Mouse (Mus musculus): Measurements from ENCODE around the gene Plgrkt. TPM values are rescaled to one million over a fixed set of nuclear protein-coding genes. Genes with fewer than 3 reads are reported as not detected.

Gene Plgrkt
- polyA plus RNA-seq, 1 experiment from 2014 or later: 92.1 TPM

DNA sequence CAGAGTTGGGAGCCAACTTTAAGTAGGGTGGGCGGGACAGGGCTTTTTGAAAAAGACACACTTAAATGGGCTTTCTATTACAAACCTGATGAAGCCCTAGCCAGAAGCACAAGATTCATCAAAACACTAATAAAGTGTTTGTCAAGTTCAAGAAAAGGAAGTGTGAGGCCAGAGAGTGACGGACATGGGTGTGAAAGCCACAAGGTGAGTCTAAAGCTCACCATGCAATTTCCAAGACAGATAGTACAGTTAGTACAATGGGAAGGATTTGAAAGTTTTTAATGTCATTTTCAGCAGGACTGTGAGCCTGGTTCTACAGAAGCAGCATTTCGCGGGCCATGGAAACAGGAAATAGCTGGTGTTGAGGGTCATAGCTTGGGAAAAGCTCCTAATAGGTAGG, 32.6 kb upstream of the Plgrkt start:
- H3K4me2 ChIP-seq: no peak overlapping the region
- H3K9me3 ChIP-seq: peaks cover 17% of the 10 kb centered on the region
- H3K9ac ChIP-seq: no peak overlapping the region
- no peak overlapping the region for H3K4me3 ChIP-seq
- 92% methylated on average over 4 of the region's 4 CpGs for WGBS
- no peak overlapping the region for H3K27ac ChIP-seq
- ATAC-seq (ENCODE audit: low FRiP score): no peak
- H3K27me3 ChIP-seq: no peaks in the 10 kb centered on the region
- peaks cover 7% of the 10 kb centered on the region; the same call in 1 of the 2 replicates for H3K4me1 ChIP-seq (replicated peaks)
- H3K36me3 ChIP-seq: no peaks in the 10 kb centered on the region

DNA sequence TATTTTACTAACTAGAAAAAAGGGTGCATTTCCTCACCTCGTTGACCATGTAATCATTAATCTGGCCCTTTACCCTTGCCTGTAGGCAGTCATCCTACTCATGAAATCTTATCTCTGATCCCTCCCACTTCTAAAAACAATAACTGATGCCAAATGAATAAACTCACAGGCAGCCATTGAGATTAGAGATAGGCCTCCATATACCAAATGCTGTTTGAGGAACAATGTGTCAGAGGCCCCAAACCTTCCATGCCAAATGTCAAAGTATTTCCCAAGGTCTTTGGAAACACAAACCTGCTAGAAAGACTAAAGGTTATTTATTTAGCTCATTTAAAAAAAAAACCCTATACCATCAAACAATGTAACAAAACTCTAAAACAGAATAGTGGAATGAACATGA, 29.2 kb upstream of the Plgrkt start:
- ATAC-seq (ENCODE audit: low FRiP score): no peak
- WGBS: 73% methylated on average over 1 of the region's 1 CpGs
- Histone ChIP-seq H3K9ac (no peak overlapping the region), H3K4me3 (no peak overlapping the region), H3K27me3 (no peaks in the 10 kb centered on the region), H3K36me3 (no peaks in the 10 kb centered on the region), H3K4me2 (no peak overlapping the region), H3K4me1 (replicated peaks) (no peaks in the 10 kb centered on the region), H3K27ac (no peak overlapping the region), H3K9me3 (peaks cover 16% of the 10 kb centered on the region)

GRCm38 (mm10) chr19:29394721-29395120, 27.5 kb upstream of the Plgrkt start:
- Histone ChIP-seq H3K4me3 (no peak overlapping the region), H3K27me3 (no peaks in the 10 kb centered on the region), H3K9me3 (peaks cover 11% of the 10 kb centered on the region), H3K4me2 (no peak overlapping the region), H3K9ac (no peak overlapping the region), H3K4me1 (replicated peaks) (no peaks in the 10 kb centered on the region), H3K36me3 (no peaks in the 10 kb centered on the region), H3K27ac (no peak overlapping the region)
- 95% methylated on average over 2 of the region's 2 CpGs for WGBS
- no peak for ATAC-seq (ENCODE audit: low FRiP score)

DNA sequence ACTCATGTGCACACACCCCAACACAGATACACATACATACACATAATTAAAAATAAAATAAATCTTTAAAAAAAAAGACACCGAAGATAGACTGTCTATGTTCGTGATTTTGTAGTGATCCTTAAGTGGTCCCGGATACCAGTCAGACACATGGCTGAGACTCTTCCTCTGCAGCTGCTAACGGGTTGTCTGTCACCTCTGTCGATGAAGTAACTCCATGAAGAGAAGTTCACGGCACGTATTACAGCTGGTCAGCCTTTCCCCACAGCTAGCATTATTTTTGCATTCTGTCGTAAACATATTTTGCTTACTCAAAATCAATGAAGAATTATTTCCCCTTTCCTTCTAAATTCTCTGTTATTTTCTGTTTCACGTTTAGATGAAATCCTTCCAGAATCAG, 26.1 kb upstream of the Plgrkt start:
- H3K27ac ChIP-seq: no peak overlapping the region
- no peak overlapping the region for H3K4me2 ChIP-seq
- no peak overlapping the region for H3K9ac ChIP-seq
- ATAC-seq (ENCODE audit: low FRiP score): no peak
- H3K27me3 ChIP-seq: no peaks in the 10 kb centered on the region
- no peak overlapping the region for H3K4me3 ChIP-seq
- H3K36me3 ChIP-seq: no peaks in the 10 kb centered on the region
- H3K9me3 ChIP-seq: peaks cover 10% of the 10 kb centered on the region
- WGBS: 92% methylated on average over 9 of the region's 9 CpGs
- H3K4me1 ChIP-seq (replicated peaks): no peaks in the 10 kb centered on the region

DNA sequence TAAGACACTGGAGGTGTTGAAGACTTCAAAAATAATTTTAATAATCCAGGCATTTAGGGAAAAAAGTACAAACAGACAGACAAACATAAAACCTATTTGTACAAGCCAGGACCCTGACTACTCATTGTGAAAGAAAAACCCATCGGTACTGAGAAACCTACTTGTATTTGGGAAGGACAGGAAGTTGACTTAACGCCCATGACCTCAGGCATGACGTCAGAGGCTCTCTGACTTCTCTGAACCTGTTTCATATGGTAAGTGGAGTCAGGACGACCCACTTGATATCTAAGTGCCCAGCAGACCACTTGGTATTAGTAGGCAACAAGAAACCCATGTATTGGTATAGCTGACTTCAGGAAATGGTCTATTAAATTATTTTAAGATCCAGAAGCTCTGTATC, 24.1 kb upstream of the Plgrkt start:
- H3K27me3 ChIP-seq: no peaks in the 10 kb centered on the region
- H3K4me2 ChIP-seq: no peak overlapping the region
- H3K27ac ChIP-seq: no peak overlapping the region
- no peak overlapping the region for H3K9ac ChIP-seq
- no peaks in the 10 kb centered on the region for H3K36me3 ChIP-seq
- ATAC-seq (ENCODE audit: low FRiP score): no peak
- no peaks in the 10 kb centered on the region for H3K4me1 ChIP-seq (replicated peaks)
- WGBS: 81% methylated on average over 4 of the region's 4 CpGs
- no peak overlapping the region for H3K4me3 ChIP-seq
- H3K9me3 ChIP-seq: no peaks in the 10 kb centered on the region

GRCm38 (mm10) chr19:29390483-29390882, 23.3 kb upstream of the Plgrkt start:
- Histone ChIP-seq H3K4me1 (replicated peaks) (no peaks in the 10 kb centered on the region), H3K9ac (no peak overlapping the region), H3K36me3 (no peaks in the 10 kb centered on the region), H3K9me3 (no peaks in the 10 kb centered on the region), H3K27me3 (no peaks in the 10 kb centered on the region), H3K27ac (no peak overlapping the region), H3K4me3 (no peak overlapping the region), H3K4me2 (no peak overlapping the region)
- ATAC-seq (ENCODE audit: low FRiP score): no peak
- WGBS: 90% methylated on average over 5 of the region's 5 CpGs

- Histone ChIP-seq H3K27ac (no peak overlapping the region), H3K4me1 (replicated peaks) (no peaks in the 10 kb centered on the region), H3K36me3 (no peaks in the 10 kb centered on the region), H3K9me3 (no peaks in the 10 kb centered on the region), H3K4me2 (no peak overlapping the region), H3K9ac (no peak overlapping the region), H3K4me3 (no peak overlapping the region), H3K27me3 (no peaks in the 10 kb centered on the region)
- ATAC-seq (ENCODE audit: low FRiP score): no peak
- WGBS: 94% methylated on average over 1 of the region's 1 CpGs
Observed at GRCm38 (mm10) chr19:29388818-29389217, 21.6 kb upstream of the Plgrkt start.

DNA sequence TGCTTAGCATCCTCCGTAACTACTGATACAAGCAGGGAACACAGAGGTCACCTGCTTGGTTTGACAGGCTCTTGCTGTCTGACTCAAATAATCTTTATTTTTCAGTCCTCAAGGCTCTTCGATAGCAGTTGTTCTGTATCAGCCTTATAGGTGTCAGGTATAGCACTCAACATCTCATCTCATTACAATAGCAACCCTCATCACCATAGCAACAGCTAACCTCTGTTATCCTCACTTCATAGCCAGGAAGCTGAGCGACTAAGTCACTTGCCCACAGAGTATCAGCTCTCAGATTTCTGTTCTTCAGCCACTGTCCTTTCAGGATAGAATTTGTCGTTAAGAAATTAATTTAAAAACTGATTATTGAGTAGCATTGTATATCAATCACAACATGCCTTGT, 18.6 kb upstream of the Plgrkt start:
- Histone ChIP-seq H3K36me3 (no peaks in the 10 kb centered on the region), H3K27ac (no peak overlapping the region), H3K9me3 (no peaks in the 10 kb centered on the region), H3K9ac (no peak overlapping the region), H3K4me3 (no peak overlapping the region), H3K4me1 (replicated peaks) (no peaks in the 10 kb centered on the region), H3K4me2 (no peak overlapping the region), H3K27me3 (no peaks in the 10 kb centered on the region)
- 81% methylated on average over 4 of the region's 4 CpGs for WGBS
- no peak for ATAC-seq (ENCODE audit: low FRiP score)

DNA sequence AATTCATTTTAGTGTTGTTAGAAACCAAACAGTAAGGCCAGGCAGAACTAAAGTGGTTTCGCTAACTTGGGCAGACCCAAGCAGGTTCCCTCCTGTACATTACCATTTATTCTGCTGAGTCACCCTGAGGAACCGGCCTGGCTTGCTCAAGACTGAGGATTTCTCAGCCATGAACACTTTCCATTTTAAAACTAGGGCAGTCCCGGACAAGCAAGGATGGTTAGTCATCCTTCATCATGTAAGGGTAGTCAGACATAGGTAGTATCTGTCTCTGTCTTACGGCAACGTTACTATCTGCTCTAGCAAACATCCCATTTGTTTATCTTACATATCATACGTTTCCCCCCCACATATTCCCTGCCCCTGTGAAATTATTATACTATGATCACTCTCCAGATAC, 17.8 kb upstream of the Plgrkt start:
- Histone ChIP-seq H3K4me2 (no peak overlapping the region), H3K27ac (no peak overlapping the region), H3K9ac (no peak overlapping the region), H3K4me3 (no peak overlapping the region), H3K36me3 (no peaks in the 10 kb centered on the region), H3K4me1 (replicated peaks) (no peaks in the 10 kb centered on the region), H3K27me3 (no peaks in the 10 kb centered on the region), H3K9me3 (no peaks in the 10 kb centered on the region)
- WGBS: 88% methylated on average over 6 of the region's 6 CpGs
- no peak for ATAC-seq (ENCODE audit: low FRiP score)

DNA sequence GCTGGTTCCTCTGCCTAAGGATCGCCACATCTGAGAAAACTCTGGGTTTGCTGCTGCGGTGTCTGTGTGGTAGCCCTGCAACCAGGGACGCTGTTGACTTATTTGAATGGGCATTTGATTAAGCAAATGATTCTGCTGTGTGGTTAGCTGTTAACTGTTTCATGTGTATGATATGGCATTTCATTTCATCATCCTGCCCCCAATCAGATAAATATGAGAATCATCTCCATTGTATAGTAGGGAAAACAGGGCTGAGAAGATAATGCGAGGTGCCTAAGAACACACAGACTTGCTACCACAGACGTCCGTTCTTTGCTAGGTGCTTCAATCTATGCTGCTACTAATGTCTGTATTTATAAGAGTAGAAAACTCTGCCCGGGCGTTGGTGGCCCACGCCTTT, 17.2 kb upstream of the Plgrkt start:
- Histone ChIP-seq H3K4me2 (no peak overlapping the region), H3K36me3 (no peaks in the 10 kb centered on the region), H3K27ac (no peak overlapping the region), H3K4me3 (no peak overlapping the region), H3K4me1 (replicated peaks) (no peaks in the 10 kb centered on the region), H3K27me3 (no peaks in the 10 kb centered on the region), H3K9ac (no peak overlapping the region), H3K9me3 (no peaks in the 10 kb centered on the region)
- 92% methylated on average over 9 of the region's 9 CpGs for WGBS
- ATAC-seq (ENCODE audit: low FRiP score): no peak

DNA sequence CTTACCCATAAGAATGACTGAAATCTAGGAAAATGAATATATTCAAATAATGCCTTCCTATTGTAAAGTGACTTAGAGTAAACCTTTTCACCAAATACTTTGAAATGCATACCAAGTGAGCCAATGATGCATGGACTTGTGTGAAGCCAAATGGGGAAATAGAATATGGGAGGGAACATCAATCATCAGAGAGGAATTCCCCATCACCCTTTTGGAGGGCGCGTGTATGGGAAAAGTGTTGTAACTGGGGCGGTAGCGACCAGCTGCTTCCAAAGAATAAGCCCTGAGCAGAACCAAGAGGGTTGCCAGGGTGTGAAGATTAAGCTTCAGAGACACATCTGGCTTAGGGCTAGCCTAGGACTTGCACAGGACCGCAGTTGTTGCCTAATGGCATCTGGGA, 16.2 kb upstream of the Plgrkt start:
- Histone ChIP-seq H3K27ac (no peak overlapping the region), H3K4me1 (replicated peaks) (no peaks in the 10 kb centered on the region), H3K36me3 (no peaks in the 10 kb centered on the region), H3K4me3 (no peak overlapping the region), H3K27me3 (no peaks in the 10 kb centered on the region), H3K4me2 (no peak overlapping the region), H3K9ac (no peak overlapping the region), H3K9me3 (no peaks in the 10 kb centered on the region)
- 90% methylated on average over 5 of the region's 5 CpGs for WGBS
- ATAC-seq (ENCODE audit: low FRiP score): no peak

GRCm38 (mm10) chr19:29379839-29380603, 12.8 kb upstream of the Plgrkt start:
- Histone ChIP-seq H3K9me3 (no peaks in the 10 kb centered on the region), H3K27me3 (no peaks in the 10 kb centered on the region), H3K36me3 (no peaks in the 10 kb centered on the region), H3K4me2 (no peak overlapping the region), H3K9ac (no peak overlapping the region), H3K4me3 (no peak overlapping the region), H3K27ac (no peak overlapping the region), H3K4me1 (replicated peaks) (no peaks in the 10 kb centered on the region)
- ATAC-seq (ENCODE audit: low FRiP score): no peak
- 91% methylated on average over 14 of the region's 14 CpGs for WGBS

- Histone ChIP-seq H3K36me3 (no peaks in the 10 kb centered on the region), H3K4me2 (no peak overlapping the region), H3K9ac (no peak overlapping the region), H3K4me3 (no peak overlapping the region), H3K9me3 (no peaks in the 10 kb centered on the region), H3K4me1 (replicated peaks) (no peaks in the 10 kb centered on the region), H3K27ac (no peak overlapping the region), H3K27me3 (no peaks in the 10 kb centered on the region)
- WGBS: 70% methylated on average over 3 of the region's 3 CpGs
- ATAC-seq (ENCODE audit: low FRiP score): no peak
Observed at GRCm38 (mm10) chr19:29376382-29376781, 9.2 kb upstream of the Plgrkt start.

Measured in hindbrain, embryonic 13.5 days (tissue).